Mouse (Mus musculus) right cerebral cortex, postnatal 25 days (tissue): ENCODE results near the gene Cyp1b1.

Experiments
- DNase-seq: peaks from one replicate; pipeline ENCODE4 v3.0.0; 2022

The Cyp1b1 gene

DNA sequence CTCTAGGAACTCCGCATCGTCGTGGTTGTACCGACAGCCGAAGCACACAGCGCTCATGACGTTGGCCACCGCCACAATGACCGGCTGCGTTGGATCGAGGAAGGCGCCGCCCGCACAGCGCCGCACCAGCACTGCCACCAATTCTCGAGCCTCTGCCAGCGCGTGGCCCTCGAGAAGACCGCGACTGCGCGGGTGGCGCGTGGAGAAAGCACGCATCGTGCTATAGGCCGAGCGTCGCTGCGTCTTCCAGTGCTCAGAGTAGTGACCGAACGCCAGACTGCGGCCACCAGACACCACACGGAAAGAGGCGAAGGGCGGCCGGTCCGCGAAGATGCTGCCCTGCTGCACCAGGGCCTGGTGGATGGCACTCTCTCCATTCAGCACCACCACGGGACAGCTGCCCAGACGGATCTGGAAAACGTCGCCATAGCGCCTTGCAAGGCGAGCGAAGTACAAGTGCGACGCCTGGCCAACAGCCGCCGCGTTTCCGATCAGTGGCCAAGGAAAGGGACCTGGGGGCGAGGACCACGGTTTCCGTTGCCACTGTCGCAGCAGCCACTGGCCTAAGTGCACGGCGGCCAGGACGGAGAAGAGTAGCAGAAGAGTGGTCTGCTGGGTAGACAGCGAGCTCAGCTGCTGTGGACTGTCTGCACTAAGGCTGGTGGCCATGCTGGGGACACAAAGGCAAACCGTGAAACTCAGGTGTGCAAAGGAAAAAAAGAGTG is 1.1 kb downstream of the Cyp1b1 start:
- DNase-seq: no peak

- no peak for DNase-seq
Observed at GRCm38 (mm10) chr17:79713276-79713642, 1.6 kb downstream of the Cyp1b1 start.

DNA sequence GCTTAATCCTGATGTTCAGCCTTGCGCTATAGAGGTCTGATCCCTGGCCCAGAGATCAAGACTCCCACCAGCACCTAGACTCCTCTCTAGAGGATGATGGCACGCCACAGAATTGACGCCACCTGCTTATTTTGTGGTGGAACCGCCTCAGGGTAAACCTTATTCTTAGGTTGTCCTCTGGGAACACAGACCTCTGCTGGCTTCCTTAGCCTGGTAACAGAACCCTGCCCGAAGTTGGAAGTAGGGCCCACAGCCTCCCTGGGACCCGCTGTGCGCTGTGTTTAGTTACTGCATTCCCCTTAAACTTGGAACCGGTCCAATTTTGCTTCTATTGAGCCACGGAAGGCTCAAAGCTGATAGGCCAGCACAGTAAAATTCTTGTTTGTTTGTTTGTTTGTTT is 2.3 kb downstream of the Cyp1b1 start:
- DNase-seq: no peak

DNA sequence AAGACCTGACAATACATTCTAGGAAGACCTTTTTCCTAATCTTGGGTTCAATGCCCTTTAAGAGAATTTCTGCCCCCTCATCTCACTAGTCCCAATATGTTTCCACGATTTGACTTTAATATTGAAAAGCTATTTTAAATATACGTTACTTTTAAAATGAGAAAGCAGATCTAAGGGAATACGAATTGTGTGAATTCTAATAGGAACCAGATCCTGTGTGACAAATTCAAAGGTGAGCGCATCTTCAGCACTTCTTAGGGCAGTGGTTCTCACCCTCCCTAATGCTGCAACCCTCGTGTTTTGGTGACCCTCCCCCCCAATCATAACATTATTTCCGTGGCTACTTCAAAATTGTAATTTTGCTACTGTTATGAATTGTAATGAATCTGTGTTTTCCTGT is 2.9 kb downstream of the Cyp1b1 start:
- DNase-seq: no peak

DNA sequence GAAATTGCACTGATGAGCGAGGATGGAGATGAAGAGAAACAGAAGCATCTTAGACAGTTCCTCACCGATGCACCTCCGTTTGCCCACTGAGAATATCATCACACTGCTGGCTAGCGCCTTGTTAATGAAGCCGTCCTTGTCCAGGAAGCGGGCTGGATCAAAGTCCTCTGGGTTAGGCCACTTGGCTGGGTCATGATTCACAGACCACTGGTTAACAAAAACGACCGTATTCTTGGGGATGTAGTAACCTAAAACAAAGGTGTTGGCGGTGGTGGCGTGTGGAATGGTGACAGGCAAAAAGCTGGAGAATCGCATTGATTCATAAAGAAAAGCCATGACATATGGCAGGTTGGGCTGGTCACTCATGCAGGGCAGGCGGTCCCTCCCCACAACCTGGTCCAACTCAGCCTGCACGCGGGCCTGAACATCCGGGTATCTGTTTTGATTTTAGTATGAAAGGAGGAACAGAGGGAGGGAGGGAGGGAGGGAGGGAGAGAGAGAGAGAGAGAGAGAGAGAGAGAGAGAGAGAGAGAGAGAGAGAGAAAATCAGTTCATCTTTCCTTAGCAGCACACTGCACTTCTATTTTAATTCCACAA is 4.5 kb downstream of the Cyp1b1 start:
- DNase-seq: no peak

DNA sequence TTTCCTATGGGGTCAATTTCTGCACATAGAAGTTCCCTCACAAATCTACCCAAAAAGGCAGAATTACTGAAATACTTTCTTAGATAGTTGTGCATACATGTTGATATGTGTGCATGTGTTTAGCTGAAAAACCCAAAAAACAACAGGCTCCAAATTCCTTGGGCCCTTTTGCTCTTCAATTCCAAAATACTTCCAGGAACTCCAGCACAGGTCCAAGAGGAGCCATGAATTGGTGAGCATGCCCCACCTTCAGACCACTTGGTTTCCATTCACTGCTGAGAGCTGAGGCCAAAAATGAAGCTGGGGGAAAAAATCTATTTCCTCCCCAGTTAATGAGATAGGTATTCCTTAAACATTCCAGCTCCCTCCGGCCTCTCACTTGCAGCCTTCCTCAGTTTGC is 5.1 kb downstream of the Cyp1b1 start:
- DNase-seq: no peak

DNA sequence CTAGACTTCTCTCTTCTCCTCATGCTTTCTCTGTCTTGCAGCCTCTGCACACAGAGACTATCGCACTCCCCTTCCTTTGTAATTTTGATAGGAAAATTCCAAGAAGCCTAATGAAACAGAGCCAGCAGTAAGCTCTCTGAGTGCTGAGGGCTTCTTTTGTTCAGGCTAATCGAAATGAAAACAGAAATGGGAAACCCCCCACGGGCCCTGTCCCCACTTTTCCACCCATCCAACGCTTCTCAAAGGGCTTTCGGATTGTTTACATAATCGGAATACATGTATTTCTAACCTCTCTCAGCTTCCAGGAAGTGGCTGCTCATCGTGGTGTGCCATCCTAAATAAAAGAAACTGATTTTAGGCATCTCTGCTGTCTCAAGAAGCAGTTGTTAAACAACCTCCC is 6.7 kb downstream of the Cyp1b1 start:
- no peak for DNase-seq

GRCm38 (mm10) chr17:79705671-79706455 is 9.0 kb downstream of the Cyp1b1 start:
- no peak for DNase-seq

GRCm38 (mm10) chr17:79700871-79701270 is 14.0 kb downstream of the Cyp1b1 start:
- no peak for DNase-seq

GRCm38 (mm10) chr17:79699197-79699596 is 15.7 kb downstream of the Cyp1b1 start:
- DNase-seq: no peak

GRCm38 (mm10) chr17:79695541-79695940 is 19.3 kb downstream of the Cyp1b1 start:
- DNase-seq: no peak

- no peak for DNase-seq
Observed at GRCm38 (mm10) chr17:79695106-79695505, 19.8 kb downstream of the Cyp1b1 start.

- no peak for DNase-seq
Observed at GRCm38 (mm10) chr17:79670837-79671236, 44.0 kb downstream of the Cyp1b1 start.

- DNase-seq: no peak
Observed at GRCm38 (mm10) chr17:79664106-79664417, 50.8 kb downstream of the Cyp1b1 start.

DNA sequence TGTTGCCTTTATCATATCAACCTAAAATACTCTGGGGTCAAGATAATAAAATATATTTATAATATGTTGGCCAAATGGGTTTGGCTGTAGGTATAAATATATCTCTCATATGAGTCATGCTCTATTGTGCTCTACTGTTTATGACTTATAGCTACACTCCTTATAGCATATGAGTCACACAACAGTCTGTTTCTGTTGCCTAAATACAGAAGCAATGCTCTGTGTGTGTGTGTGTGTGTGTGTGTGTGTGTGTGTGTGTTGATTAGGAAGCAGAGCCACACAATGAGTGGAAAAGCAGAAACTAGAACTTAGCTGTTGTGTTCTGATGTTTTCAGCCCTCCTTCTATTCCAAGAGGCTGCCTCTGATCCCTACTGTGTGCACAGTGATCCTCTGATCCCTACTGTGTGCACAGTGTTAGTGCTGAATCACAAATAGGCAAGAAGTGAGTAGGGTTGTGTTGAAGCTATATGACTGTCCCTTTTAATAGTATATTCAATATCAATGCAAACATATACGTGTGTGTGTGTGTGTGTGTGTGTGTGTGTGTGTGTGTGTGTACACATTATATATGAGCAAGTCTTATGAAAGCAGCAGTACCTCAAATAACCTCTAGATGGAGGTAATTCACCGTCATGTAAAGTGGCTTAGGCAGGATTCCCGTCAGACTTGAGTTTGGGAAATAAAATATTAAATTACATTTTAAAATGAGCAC is 51.3 kb downstream of the Cyp1b1 start:
- DNase-seq: peak; percentile 11

DNA sequence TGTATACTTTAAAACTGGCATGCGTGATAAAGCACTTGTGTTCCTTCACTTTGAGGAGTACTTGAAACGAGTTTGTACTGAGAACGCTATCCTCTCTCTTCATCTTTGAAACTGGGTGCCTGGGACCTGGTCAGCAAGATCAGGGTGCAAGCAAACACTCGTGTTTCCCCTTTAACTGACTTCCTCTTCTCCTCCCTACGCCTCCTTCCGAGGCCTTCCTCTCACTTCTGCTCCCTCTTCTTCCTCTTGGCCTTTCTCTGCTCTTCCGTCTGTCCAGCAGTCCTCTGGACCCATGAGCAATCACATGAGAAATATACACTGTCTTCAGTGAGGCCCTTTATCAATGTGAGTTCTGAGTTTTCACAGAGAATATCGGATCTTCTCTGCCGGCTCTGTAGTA is 53.0 kb downstream of the Cyp1b1 start:
- no peak for DNase-seq

GRCm38 (mm10) chr17:79661387-79661786 is 53.5 kb downstream of the Cyp1b1 start:
- DNase-seq: peak; percentile 50

- DNase-seq: no peak
Observed at GRCm38 (mm10) chr17:79658863-79659262, 56.0 kb downstream of the Cyp1b1 start.

- no peak for DNase-seq
Observed at GRCm38 (mm10) chr17:79658452-79658851, 56.4 kb downstream of the Cyp1b1 start.

- no peak for DNase-seq
Observed at GRCm38 (mm10) chr17:79657785-79658184, 57.1 kb downstream of the Cyp1b1 start.

- DNase-seq: no peak
Observed at GRCm38 (mm10) chr17:79654187-79654586, 60.7 kb downstream of the Cyp1b1 start.

DNA sequence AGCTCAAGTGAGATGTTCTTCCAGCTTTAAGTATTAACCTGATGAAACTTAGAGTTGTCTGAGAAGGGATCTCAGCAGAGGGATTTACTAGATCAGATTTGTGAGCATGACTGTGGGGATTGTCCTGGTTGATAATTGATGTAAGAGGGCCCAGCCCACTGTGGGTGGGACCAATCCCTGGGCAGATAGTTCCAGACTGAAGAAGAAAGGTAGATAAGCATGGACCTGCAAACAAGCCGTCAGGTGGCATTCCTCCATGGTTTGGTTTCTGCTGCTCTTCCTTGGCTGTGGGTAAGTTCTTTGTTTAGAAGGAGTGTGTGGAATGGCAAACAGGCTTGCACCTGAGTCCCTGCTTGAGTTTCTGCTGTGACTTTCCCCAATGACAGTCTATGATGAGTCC is 61.7 kb downstream of the Cyp1b1 start:
- DNase-seq: no peak
